Mouse (Mus musculus) cerebellum, adult 2 months (tissue): ENCODE measurements around the gene Hivep3. TPM values are rescaled to one million over a fixed set of nuclear protein-coding genes. Genes with fewer than 3 reads are reported as not detected.

Experiments
- DNase-seq, 2 experiments: peaks; one replicate each; pipeline ENCODE4 v3.0.0; 2021
- H3K27ac ChIP-seq: fragments of 200-500 bp; 2 replicates; pipeline ENCODE4 v1.5.1; 2012; ENCODE audit warnings: low read length, control low read depth, inconsistent platforms; ENCODE audit not compliant: insufficient read depth
- H3K27me3 ChIP-seq: fragments of 200-500 bp; 2 replicates; pipeline ENCODE4 v1.6.1; 2012; ENCODE audit warnings: inconsistent platforms, mild to moderate bottlenecking, low read length, moderate library complexity; ENCODE audit not compliant: control insufficient read depth, insufficient read depth
- H3K4me1 ChIP-seq: fragments of 200-500 bp; 2 replicates; pipeline ENCODE4 v1.6.1; 2011; ENCODE audit warnings: low read length; ENCODE audit not compliant: control insufficient read depth, insufficient read depth
- H3K4me3 ChIP-seq: fragments of 200-500 bp; replicated peaks from 2 replicates; pipeline ENCODE3; 2011; ENCODE audit warnings: mild to moderate bottlenecking, low read depth, low read length, control low read depth; ENCODE audit not compliant: insufficient read depth
- CTCF ChIP-seq: fragments of 200-500 bp; IDR thresholded peaks from 2 replicates; pipeline ENCODE4 v1.5.1; 2011; ENCODE audit warnings: low read depth, mild to moderate bottlenecking, control low read depth, low read length, moderate library complexity, borderline replicate concordance; ENCODE audit not compliant: insufficient read depth
- POLR2A ChIP-seq: fragments of 200-500 bp; IDR thresholded peaks from 2 replicates; pipeline ENCODE4 v1.6.1; 2011; ENCODE audit warnings: low read length, control low read depth, borderline replicate concordance; ENCODE audit not compliant: insufficient read depth
- WGBS: fragments of 180-500 bp; shearing (Covaris S2); methylation state at CpG from one replicate; pipeline ENCODE4 v1.1.7; 2018; 5-methylcytosine and 5-hydroxymethylcytosine counted together
- polyA plus RNA-seq: library from polyadenylated mRNA; depleted of rRNA; stranded (reverse); fragments of >200 nt; gene quantifications from 2 replicates; pipeline ENCODE4 v1.2.3, GENCODE M21; 2012

Hivep3 gene
- polyA plus RNA-seq, 1 experiment, result 36.8 TPM

GRCm38 (mm10) chr4:120145931-120146330 is 412.3 kb downstream of the Hivep3 start:
- TF ChIP-seq POLR2A (no peak), CTCF (no peak)
- no peak overlapping the region for H3K27ac ChIP-seq
- H3K4me3 ChIP-seq, result no peak overlapping the region
- WGBS, result 88% methylated on average over 8 of the region's 8 CpGs
- H3K4me1 ChIP-seq, result peaks cover 36% of the 10 kb centered on the region
- no peak for DNase-seq
- H3K27me3 ChIP-seq, result no peaks in the 10 kb centered on the region

GRCm38 (mm10) chr4:120148291-120149141 is 414.9 kb downstream of the Hivep3 start:
- Histone ChIP-seq H3K4me1 (peaks cover 20% of the 10 kb centered on the region), H3K4me3 (peak overlapping the region; percentile 17), H3K27ac (no peak overlapping the region), H3K27me3 (no peaks in the 10 kb centered on the region)
- TF ChIP-seq CTCF, result no peak
- TF ChIP-seq POLR2A, result no peak
- peak; percentile 55 to 67 for DNase-seq
- 18% methylated on average over 45 of the region's 45 CpGs for WGBS

GRCm38 (mm10) chr4:120149142-120149524 is 415.5 kb downstream of the Hivep3 start:
- Histone ChIP-seq H3K4me1 (peaks cover 16% of the 10 kb centered on the region), H3K27ac (no peak overlapping the region), H3K4me3 (no peak overlapping the region), H3K27me3 (no peaks in the 10 kb centered on the region)
- TF ChIP-seq CTCF (peak; percentile 65; the same call in 1 of the 2 replicates), POLR2A (no peak)
- DNase-seq, result no peak
- 58% methylated on average over 3 of the region's 3 CpGs for WGBS

- 79% methylated on average over 6 of the region's 6 CpGs for WGBS
- TF ChIP-seq POLR2A (no peak), CTCF (no peak)
- H3K4me1 ChIP-seq, result peaks cover 6% of the 10 kb centered on the region
- no peak for DNase-seq
- no peaks in the 10 kb centered on the region for H3K27me3 ChIP-seq
- H3K27ac ChIP-seq, result no peak overlapping the region
- H3K4me3 ChIP-seq, result no peak overlapping the region
Measured at GRCm38 (mm10) chr4:120150345-120150920, 416.8 kb downstream of the Hivep3 start.

GRCm38 (mm10) chr4:120151906-120152305 is 418.3 kb downstream of the Hivep3 start:
- DNase-seq, result no peak
- no peak overlapping the region for H3K4me3 ChIP-seq
- no peaks in the 10 kb centered on the region for H3K4me1 ChIP-seq
- TF ChIP-seq POLR2A, result no peak
- H3K27ac ChIP-seq, result no peak overlapping the region
- H3K27me3 ChIP-seq, result no peaks in the 10 kb centered on the region
- WGBS, result 98% methylated on average over 6 of the region's 6 CpGs

GRCm38 (mm10) chr4:120152648-120153047 is 419.1 kb downstream of the Hivep3 start:
- no peak for DNase-seq
- H3K4me1 ChIP-seq, result no peaks in the 10 kb centered on the region
- TF ChIP-seq POLR2A (no peak), CTCF (0 out of 2 replicates have a peak, but pooled peaks have one; percentile 29)
- no peak overlapping the region for H3K4me3 ChIP-seq
- no peaks in the 10 kb centered on the region for H3K27me3 ChIP-seq
- WGBS, result 55% methylated on average over 4 of the region's 4 CpGs
- H3K27ac ChIP-seq, result no peak overlapping the region

GRCm38 (mm10) chr4:120153736-120154135 is 420.2 kb downstream of the Hivep3 start:
- TF ChIP-seq POLR2A, result no peak
- no peak for TF ChIP-seq CTCF
- 94% methylated on average over 3 of the region's 3 CpGs for WGBS
- Histone ChIP-seq H3K4me3 (no peak overlapping the region), H3K4me1 (peaks cover 6% of the 10 kb centered on the region; the same call in 1 of the 2 replicates), H3K27me3 (no peaks in the 10 kb centered on the region), H3K27ac (no peak overlapping the region)
- DNase-seq, result no peak
